Mouse (Mus musculus) intestine, postnatal 0 days (tissue): ENCODE measurements around the gene 2810408A11Rik. TPM values are rescaled to one million over a fixed set of nuclear protein-coding genes. Genes with fewer than 3 reads are reported as not detected.

Experiments
- ATAC-seq: fragments of 200-750 bp; cut with Nextera tagmentation; 2 replicates; pipeline ENCODE4 v1.8.0; 2017; ENCODE audit warnings: mild to moderate bottlenecking, moderate TSS enrichment, moderate library complexity
- H3K27ac ChIP-seq: fragments of 300-500 bp; sonication (generic); 2 replicates; pipeline ENCODE4 v1.5.1; 2014; ENCODE audit warnings: mild to moderate bottlenecking, low read depth, low read length, moderate library complexity
- H3K27me3 ChIP-seq: fragments of 300-500 bp; sonication (generic); replicated peaks from 2 replicates; pipeline ENCODE4 v1.6.1; 2014; ENCODE audit warnings: low read length, mixed read lengths; ENCODE audit not compliant: control insufficient read depth, insufficient read depth
- H3K36me3 ChIP-seq: fragments of 300-500 bp; sonication (generic); 2 replicates; pipeline ENCODE4 v1.6.1; 2014; ENCODE audit warnings: mild to moderate bottlenecking, moderate library complexity; ENCODE audit not compliant: control insufficient read depth, insufficient read depth
- H3K4me1 ChIP-seq: fragments of 300-500 bp; sonication (generic); replicated peaks from 2 replicates; pipeline ENCODE4 v1.6.1; 2014; ENCODE audit warnings: antibody characterized with exemption, low read length, mixed read lengths; ENCODE audit not compliant: control insufficient read depth, insufficient read depth
- H3K4me2 ChIP-seq: fragments of 300-500 bp; sonication (generic); replicated peaks from 2 replicates; pipeline ENCODE4 v1.6.1; 2014; ENCODE audit warnings: low read depth, mild to moderate bottlenecking, moderate library complexity
- H3K4me3 ChIP-seq: fragments of 300-500 bp; sonication (generic); 2 replicates; pipeline ENCODE4 v1.5.1; 2014; ENCODE audit warnings: low read depth, low read length
- H3K9ac ChIP-seq: fragments of 300-500 bp; sonication (generic); 2 replicates; pipeline ENCODE4 v1.6.1; 2014; ENCODE audit warnings: mild to moderate bottlenecking, low read depth, low read length
- H3K9me3 ChIP-seq: fragments of 300-500 bp; sonication (generic); 2 replicates; pipeline ENCODE4 v1.6.1; 2016; ENCODE audit warnings: mixed run types; ENCODE audit not compliant: control insufficient read depth
- CTCF ChIP-seq: sonication (generic); IDR thresholded peaks from 2 replicates; pipeline ENCODE4 v1.5.1; 2016; ENCODE audit warnings: low read depth, mild to moderate bottlenecking, control low read depth, antibody characterized with exemption, moderate library complexity
- WGBS: fragments of 180-500 bp; shearing (Covaris S2); extraction: QIAGEN DNeasy Blood & Tissue Kit; methylation state at CpG from one replicate; pipeline ENCODE4 v1.1.7; 2014; 5-methylcytosine and 5-hydroxymethylcytosine counted together
- polyA plus RNA-seq: library from polyadenylated mRNA; unstranded; fragments of >200 nt; fragmentation: Nextera tagmentation; extraction: Ambion mirVana; gene quantifications from 2 replicates; pipeline ENCODE4 v1.2.1, GENCODE M21; 2015

The 2810408A11Rik gene
- polyA plus RNA-seq, 1 experiment from 2014 or later = 3.5 TPM

DNA sequence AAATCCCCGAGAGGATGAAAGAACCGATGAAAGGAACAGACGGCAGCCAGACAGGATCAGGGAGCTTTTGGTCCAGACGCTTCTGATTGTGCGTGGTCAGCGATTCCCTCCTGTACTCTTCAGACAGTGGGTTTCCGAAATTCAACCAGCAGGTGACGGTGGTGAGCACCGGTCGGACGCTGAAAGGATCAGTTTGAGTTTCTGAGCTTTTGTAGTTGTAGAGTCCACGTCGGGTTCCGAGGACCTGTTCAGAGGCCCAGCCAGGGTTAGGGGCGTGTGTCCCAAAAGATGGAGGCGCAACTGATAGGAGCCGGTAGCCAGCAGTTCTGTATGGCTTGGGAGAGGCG, 20.3 kb downstream of the 2810408A11Rik start:
- no peaks in the 10 kb centered on the region for H3K27me3 ChIP-seq
- peak overlapping the region; percentile 51 for H3K9ac ChIP-seq
- no peaks in the 10 kb centered on the region for H3K9me3 ChIP-seq
- peak overlapping the region; percentile 62 for H3K4me3 ChIP-seq
- WGBS = under 1% methylated on average over 18 of the region's 18 CpGs
- TF ChIP-seq CTCF = peak; percentile 89
- ATAC-seq = peak; percentile 54
- H3K27ac ChIP-seq = peak overlapping the region; percentile 76
- H3K4me2 ChIP-seq = peak overlapping the region; percentile 87
- no peaks in the 10 kb centered on the region for H3K36me3 ChIP-seq
- peaks cover 5% of the 10 kb centered on the region; the same call in 1 of the 2 replicates for H3K4me1 ChIP-seq

DNA sequence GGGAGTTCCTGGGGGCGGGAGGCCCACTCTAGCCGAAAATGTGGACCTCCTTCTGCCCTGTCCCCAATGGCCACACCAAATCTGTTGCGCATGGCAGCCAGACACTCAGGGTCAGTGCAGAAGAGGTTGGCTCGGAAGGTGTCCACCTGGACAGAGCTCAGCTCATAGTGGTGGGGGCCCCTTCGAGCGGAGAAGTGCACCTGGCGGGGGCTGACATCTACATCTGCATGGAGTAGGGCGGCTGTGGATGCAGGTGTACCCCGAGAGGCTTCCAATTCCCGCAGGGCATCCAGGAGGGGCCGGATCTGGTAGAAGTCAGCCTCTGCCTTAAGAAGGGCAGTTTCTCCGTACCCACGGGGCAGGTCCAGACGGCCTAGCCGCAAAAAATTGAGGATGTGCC, 21.1 kb downstream of the 2810408A11Rik start:
- H3K4me1 ChIP-seq = peaks cover 5% of the 10 kb centered on the region; the same call in 1 of the 2 replicates
- no peaks in the 10 kb centered on the region for H3K36me3 ChIP-seq
- no peak for TF ChIP-seq CTCF
- no peaks in the 10 kb centered on the region for H3K9me3 ChIP-seq
- H3K27me3 ChIP-seq = no peaks in the 10 kb centered on the region
- H3K9ac ChIP-seq = peak overlapping the region; percentile 51
- peak overlapping the region; percentile 62 for H3K4me3 ChIP-seq
- 46% methylated on average over 15 of the region's 15 CpGs for WGBS
- H3K27ac ChIP-seq = no peak overlapping the region
- no peak for ATAC-seq
- peak overlapping the region; percentile 87 for H3K4me2 ChIP-seq

DNA sequence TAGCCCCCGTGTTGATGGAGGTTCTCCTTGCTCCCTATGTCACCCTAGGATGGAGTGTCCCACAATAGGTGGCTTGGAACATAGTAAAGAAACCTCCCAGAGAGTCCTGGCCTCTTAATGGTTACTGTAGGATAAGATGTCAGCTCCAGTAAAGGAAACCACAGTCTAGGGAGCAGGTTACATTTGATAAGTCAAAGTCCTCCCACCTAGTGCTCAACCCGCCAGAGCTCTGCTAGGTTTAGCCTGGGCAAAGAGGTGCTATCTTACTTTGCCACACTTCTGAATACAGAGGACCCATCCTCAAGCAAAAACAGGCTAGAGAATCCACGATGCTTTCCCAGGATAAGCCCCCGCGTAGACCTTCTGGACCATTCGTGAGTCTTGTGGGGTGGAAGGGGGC, 21.8 kb downstream of the 2810408A11Rik start:
- H3K27ac ChIP-seq = no peak overlapping the region
- WGBS = 80% methylated on average over 6 of the region's 6 CpGs

DNA sequence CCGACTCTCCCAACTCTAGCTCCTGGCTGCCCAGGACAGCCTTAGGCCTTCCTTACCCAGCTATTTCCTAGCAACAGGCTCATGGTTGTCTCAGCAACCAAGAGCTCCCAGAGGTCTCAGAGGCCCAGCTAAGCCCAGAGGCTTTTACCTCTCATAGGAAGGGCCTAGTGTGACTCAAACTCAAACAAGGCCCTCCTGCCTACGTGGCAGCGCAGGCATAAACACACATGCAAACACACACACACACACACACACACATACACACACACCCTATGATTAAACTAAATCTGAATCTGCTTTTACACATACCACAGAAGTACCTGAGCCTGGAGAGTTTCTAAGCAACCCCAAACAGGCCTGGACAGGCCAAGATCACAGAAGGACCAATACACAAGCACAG, 22.4 kb downstream of the 2810408A11Rik start:
- H3K9ac ChIP-seq = no peak overlapping the region
- no peak for ATAC-seq
- H3K27ac ChIP-seq = no peak overlapping the region
- 81% methylated on average over 3 of the region's 3 CpGs for WGBS
- H3K36me3 ChIP-seq = no peaks in the 10 kb centered on the region
- H3K9me3 ChIP-seq = no peaks in the 10 kb centered on the region
- H3K27me3 ChIP-seq = no peaks in the 10 kb centered on the region
- no peak for TF ChIP-seq CTCF
- no peak overlapping the region for H3K4me3 ChIP-seq
- no peak overlapping the region for H3K4me2 ChIP-seq
- H3K4me1 ChIP-seq = peaks cover 5% of the 10 kb centered on the region; the same call in 1 of the 2 replicates

More for the DNA sequence above, 21.8 kb downstream of the 2810408A11Rik start:
- Histone ChIP-seq H3K4me1 (peaks cover 5% of the 10 kb centered on the region; the same call in 1 of the 2 replicates), H3K36me3 (no peaks in the 10 kb centered on the region), H3K27me3 (no peaks in the 10 kb centered on the region), H3K9me3 (no peaks in the 10 kb centered on the region), H3K4me2 (peak overlapping the region; percentile 87), H3K4me3 (no peak overlapping the region), H3K9ac (no peak overlapping the region)
- no peak for ATAC-seq
- no peak for TF ChIP-seq CTCF

DNA sequence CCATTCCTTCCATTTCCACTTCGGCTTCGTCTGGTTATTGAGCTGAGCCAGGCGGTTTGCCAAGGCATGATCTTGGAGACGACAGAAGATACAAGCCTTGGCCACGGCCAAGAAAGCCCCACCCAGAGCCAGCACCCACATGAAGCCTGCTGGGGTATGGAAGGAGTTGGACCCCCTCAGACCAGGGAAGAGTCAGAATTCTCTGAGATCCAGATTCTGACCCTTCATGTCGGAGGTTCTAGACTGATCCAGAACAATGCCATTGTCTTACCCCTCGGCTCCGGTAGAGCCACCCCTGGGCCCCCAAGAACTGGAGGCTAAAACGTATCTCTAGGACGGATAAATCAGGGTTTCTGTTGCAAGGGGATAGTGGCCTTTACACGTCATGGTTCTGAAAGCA, 22.9 kb downstream of the 2810408A11Rik start, which contains the start of gene Tmem95:
Gene Tmem95 (minus strand): TSS at position 141 of the 400 bp plus-strand sequence.
- Histone ChIP-seq H3K9me3 (no peaks in the 10 kb centered on the region), H3K4me3 (no peak within 1 kb of the TSS), H3K27me3 (no peaks in the 10 kb centered on the region), H3K36me3 (no peaks in the 10 kb centered on the region), H3K9ac (no peak within 1 kb of the TSS; the same call in 1 of the 2 replicates), H3K4me2 (peak within 1 kb of the TSS; percentile 87), H3K4me1 (peaks cover 5% of the 10 kb centered on the region; the same call in 1 of the 2 replicates), H3K27ac (no peak within 1 kb of the TSS; the same call in 1 of the 2 replicates)
- 91% methylated on average over 11 of the region's 11 CpGs for WGBS
- no peak for TF ChIP-seq CTCF
- ATAC-seq = no peak

DNA sequence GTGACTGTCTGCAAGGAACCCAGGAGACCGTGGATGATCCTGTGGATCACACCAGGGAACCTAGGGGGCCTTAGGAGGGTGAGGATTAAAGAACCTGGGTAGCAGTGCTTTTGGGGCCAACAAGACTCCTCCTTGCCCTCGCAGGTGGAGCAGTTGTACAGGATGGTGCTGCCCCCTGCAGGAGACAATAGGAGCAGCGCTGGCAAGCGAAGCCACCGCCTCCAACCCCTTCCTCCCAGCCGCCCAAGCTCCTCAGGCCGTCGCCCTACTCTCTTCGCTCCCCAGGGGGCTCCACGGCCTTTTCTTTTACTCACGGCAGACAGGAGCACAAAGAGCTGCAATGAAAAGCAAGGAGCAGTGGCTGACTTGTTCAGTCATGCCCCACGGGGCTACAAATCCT, 23.9 kb downstream of the 2810408A11Rik start:
- no peak overlapping the region for H3K4me3 ChIP-seq
- no peak overlapping the region; the same call in 1 of the 2 replicates for H3K9ac ChIP-seq
- TF ChIP-seq CTCF = peak; percentile 95
- 3% methylated on average over 12 of the region's 12 CpGs for WGBS
- H3K27ac ChIP-seq = no peak overlapping the region; the same call in 1 of the 2 replicates
- no peaks in the 10 kb centered on the region for H3K9me3 ChIP-seq
- ATAC-seq = peak; percentile 39
- H3K4me1 ChIP-seq = peaks cover 5% of the 10 kb centered on the region; the same call in 1 of the 2 replicates
- no peaks in the 10 kb centered on the region for H3K36me3 ChIP-seq
- no peaks in the 10 kb centered on the region for H3K27me3 ChIP-seq
- peak overlapping the region; percentile 35 for H3K4me2 ChIP-seq
